Mouse (Mus musculus) midbrain, embryonic 10.5 days (tissue): ENCODE data around the gene Rufy4. TPM values are rescaled to one million over a fixed set of nuclear protein-coding genes. Genes with fewer than 3 reads are reported as not detected.
"Not testable (repeated sequence)": the region's sequence is repeated elsewhere in the genome, so short reads cannot be mapped to it uniquely, and the experiment has no call there.

Source experiments
- DNase-seq: peaks from one replicate; pipeline ENCODE4 v3.0.0-alpha.2; 2017; ENCODE audit warnings: low spot score
- H3K27ac ChIP-seq: fragments of 300-500 bp; sonication (generic); replicated peaks from 2 replicates; pipeline ENCODE4 v1.5.1; 2016; ENCODE audit warnings: mild to moderate bottlenecking
- H3K27me3 ChIP-seq: fragments of 300-500 bp; sonication (generic); 2 replicates; pipeline ENCODE4 v1.6.1; 2016; ENCODE audit warnings: low read depth, mild to moderate bottlenecking; ENCODE audit not compliant: poor library complexity, severe bottlenecking
- H3K36me3 ChIP-seq: fragments of 300-500 bp; sonication (generic); 2 replicates; pipeline ENCODE4 v1.6.1; 2016; ENCODE audit warnings: mild to moderate bottlenecking, moderate library complexity
- H3K4me1 ChIP-seq: fragments of 300-500 bp; sonication (generic); 2 replicates; pipeline ENCODE4 v1.6.1; 2016
- H3K4me3 ChIP-seq: fragments of 300-500 bp; sonication (generic); 2 replicates; pipeline ENCODE4 v1.5.1; 2016; ENCODE audit warnings: mild to moderate bottlenecking, moderate library complexity
- H3K9me3 ChIP-seq: fragments of 300-500 bp; sonication (generic); replicated peaks from 2 replicates; pipeline ENCODE4 v1.6.1; 2016; ENCODE audit warnings: mild to moderate bottlenecking
- WGBS: fragments of 180-500 bp; shearing (Covaris S2); methylation state at CpG from one replicate; pipeline ENCODE4 v1.1.7; 2016; 5-methylcytosine and 5-hydroxymethylcytosine counted together
- polyA plus RNA-seq: library from polyadenylated mRNA; unstranded; fragments of >200 nt; fragmentation: Nextera tagmentation; extraction: Ambion mirVana; gene quantifications from 2 replicates; pipeline ENCODE4 v1.2.1, GENCODE M21; 2016

Gene Rufy4
- polyA plus RNA-seq, 1 experiment from 2014 or later = 0.51 TPM

- H3K4me3 ChIP-seq = no peak overlapping the region
- no peak for DNase-seq
These were observed 8.6 kb downstream of the Rufy4 start for GRCm38 (mm10) chr1:74133954-74134353.

GRCm38 (mm10) chr1:74135326-74135950 lies 10.1 kb downstream of the Rufy4 start:
- Histone ChIP-seq H3K4me3 (no peak overlapping the region), H3K9me3 (no peaks in the 10 kb centered on the region), H3K36me3 (no peaks in the 10 kb centered on the region), H3K4me1 (no peaks in the 10 kb centered on the region), H3K27me3 (no peaks in the 10 kb centered on the region), H3K27ac (no peak overlapping the region)
- DNase-seq = no peak
- 88% methylated on average over 6 of the region's 6 CpGs for WGBS

More at GRCm38 (mm10) chr1:74133954-74134353, 8.6 kb downstream of the Rufy4 start:
- WGBS = 83% methylated on average over 6 of the region's 6 CpGs
- no peaks in the 10 kb centered on the region for H3K9me3 ChIP-seq
- no peaks in the 10 kb centered on the region for H3K36me3 ChIP-seq
- no peak overlapping the region for H3K27ac ChIP-seq
- H3K27me3 ChIP-seq = no peaks in the 10 kb centered on the region
- peaks cover 3% of the 10 kb centered on the region; the same call in 1 of the 2 replicates for H3K4me1 ChIP-seq

DNA sequence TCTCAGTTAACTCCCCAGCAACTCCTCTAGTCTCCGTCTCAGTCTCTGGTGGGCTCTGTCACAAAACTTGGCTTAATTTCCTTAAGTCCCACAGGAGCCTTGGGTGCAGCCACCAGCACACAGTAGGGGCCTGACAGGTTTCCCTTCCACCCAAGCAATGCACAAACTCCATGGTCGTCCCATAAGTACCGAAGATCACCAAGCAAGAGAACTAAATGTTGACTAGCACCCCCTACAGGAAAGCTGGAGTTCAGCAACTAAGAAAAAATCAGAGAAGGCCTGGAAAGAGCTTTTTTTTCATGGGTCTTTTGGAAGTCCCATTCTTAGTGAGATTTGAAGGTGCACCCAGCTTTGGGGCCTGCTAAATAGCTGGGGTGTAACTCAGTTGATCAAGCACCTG lies 14.1 kb downstream of the Rufy4 start:
- Histone ChIP-seq H3K36me3 (no peaks in the 10 kb centered on the region), H3K9me3 (no peaks in the 10 kb centered on the region), H3K27ac (no peak overlapping the region), H3K4me1 (no peaks in the 10 kb centered on the region), H3K27me3 (no peaks in the 10 kb centered on the region), H3K4me3 (no peak overlapping the region)
- WGBS = 66% methylated on average over 3 of the region's 3 CpGs
- DNase-seq = no peak

- WGBS = 83% methylated on average over 8 of the region's 8 CpGs
- H3K36me3 ChIP-seq = no peaks in the 10 kb centered on the region
- H3K27me3 ChIP-seq = no peaks in the 10 kb centered on the region
- H3K9me3 ChIP-seq = no peaks in the 10 kb centered on the region
- DNase-seq = no peak
- no peak overlapping the region for H3K4me3 ChIP-seq
- no peaks in the 10 kb centered on the region for H3K4me1 ChIP-seq
- no peak overlapping the region for H3K27ac ChIP-seq
These were observed 16.4 kb downstream of the Rufy4 start for GRCm38 (mm10) chr1:74141781-74142180.

GRCm38 (mm10) chr1:74149106-74149885 lies 24.0 kb downstream of the Rufy4 start:
- WGBS = 94% methylated on average over 6 of the region's 6 CpGs
- Histone ChIP-seq H3K36me3 (no peaks in the 10 kb centered on the region), H3K9me3 (no peaks in the 10 kb centered on the region), H3K27ac (no peak overlapping the region), H3K4me1 (no peaks in the 10 kb centered on the region), H3K4me3 (no peak overlapping the region), H3K27me3 (no peaks in the 10 kb centered on the region)
- no peak for DNase-seq

DNA sequence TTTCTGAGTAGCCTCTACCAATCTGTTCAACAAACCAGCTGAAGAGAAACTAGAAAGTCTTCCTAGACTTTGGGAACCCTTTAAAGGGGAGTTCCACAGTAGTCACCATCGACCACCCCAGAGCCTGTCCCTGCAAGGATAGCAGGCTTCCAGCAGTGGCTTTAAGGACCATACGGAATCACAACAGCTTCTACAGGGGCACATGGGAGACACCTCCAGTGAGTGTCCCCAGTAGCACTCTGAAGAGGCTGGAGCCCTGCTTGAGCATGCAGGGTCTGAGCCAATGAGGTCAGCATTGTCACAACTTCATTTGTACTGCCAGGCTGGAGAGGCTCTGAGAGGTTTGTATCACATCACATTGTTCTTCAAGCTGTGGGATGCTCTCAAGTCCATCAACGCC lies 24.8 kb downstream of the Rufy4 start:
- Histone ChIP-seq H3K27ac (no peak overlapping the region), H3K4me1 (no peaks in the 10 kb centered on the region), H3K9me3 (no peaks in the 10 kb centered on the region), H3K27me3 (no peaks in the 10 kb centered on the region), H3K36me3 (no peaks in the 10 kb centered on the region), H3K4me3 (no peak overlapping the region)
- WGBS = 77% methylated on average over 3 of the region's 3 CpGs
- no peak for DNase-seq

DNA sequence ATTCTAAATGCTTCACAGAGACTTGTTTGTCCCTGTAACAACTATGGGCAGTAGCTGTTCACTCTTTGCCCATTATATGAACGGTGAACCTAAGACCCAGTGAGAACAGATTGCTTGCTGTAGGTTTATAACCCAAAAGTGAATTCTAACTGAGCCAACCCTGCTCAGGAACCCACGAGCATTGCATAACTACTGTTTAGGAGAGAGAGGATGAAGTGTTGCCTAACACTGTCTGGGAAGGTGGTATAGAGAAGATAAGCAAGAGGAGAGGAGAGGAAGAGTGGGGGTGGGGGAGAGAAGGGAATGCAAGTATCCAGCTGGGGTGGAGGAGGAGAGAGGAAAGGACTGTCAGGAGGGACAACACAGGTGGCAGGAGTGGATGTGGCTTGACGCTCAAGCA lies 25.8 kb downstream of the Rufy4 start:
- no peaks in the 10 kb centered on the region for H3K36me3 ChIP-seq
- no peaks in the 10 kb centered on the region for H3K4me1 ChIP-seq
- no peaks in the 10 kb centered on the region for H3K9me3 ChIP-seq
- 90% methylated on average over 3 of the region's 3 CpGs for WGBS
- no peak for DNase-seq
- H3K27me3 ChIP-seq = no peaks in the 10 kb centered on the region
- no peak overlapping the region for H3K27ac ChIP-seq
- no peak overlapping the region for H3K4me3 ChIP-seq

GRCm38 (mm10) chr1:74153461-74154184 lies 28.3 kb downstream of the Rufy4 start, which contains the start of gene Cxcr2:
Gene Cxcr2 (plus strand): TSS chr1:74153989.
- no peak for DNase-seq
- H3K36me3 ChIP-seq = no peaks in the 10 kb centered on the region
- H3K4me3 ChIP-seq = no peak within 1 kb of the TSS
- H3K27ac ChIP-seq = no peak within 1 kb of the TSS
- WGBS = 74% methylated on average over 8 of the region's 8 CpGs
- H3K9me3 ChIP-seq = no peaks in the 10 kb centered on the region
- peaks cover 4% of the 10 kb centered on the region; the same call in 1 of the 2 replicates for H3K4me1 ChIP-seq
- no peaks in the 10 kb centered on the region for H3K27me3 ChIP-seq

DNA sequence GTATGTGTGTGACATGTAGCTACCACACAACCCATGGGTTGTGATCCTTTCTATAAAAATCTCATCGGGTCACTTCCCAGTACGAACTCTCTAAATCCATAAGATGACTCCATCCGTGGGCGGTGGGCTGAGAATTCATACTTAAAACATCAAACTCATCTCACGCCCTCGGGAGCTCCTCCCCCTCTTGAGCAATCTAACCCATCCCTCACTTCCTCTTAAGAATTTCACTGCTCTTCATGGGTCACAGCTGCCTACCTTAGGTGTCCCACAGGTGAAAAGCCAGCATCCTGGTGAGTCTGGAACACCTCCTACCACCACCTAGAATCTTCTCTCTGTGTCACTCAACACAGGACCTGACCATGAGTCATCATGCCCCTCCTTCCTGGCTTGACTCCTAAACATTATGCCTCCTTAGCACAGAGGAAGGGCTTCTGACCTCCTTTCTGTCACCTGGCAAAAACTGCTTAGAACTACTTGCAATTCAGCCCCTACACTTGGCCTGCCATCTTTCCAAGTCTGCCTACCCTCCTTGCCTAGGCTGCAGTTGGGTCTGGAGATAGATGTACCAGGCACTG lies 30.2 kb downstream of the Rufy4 start:
- Histone ChIP-seq H3K27ac (no peak overlapping the region), H3K4me1 (peaks cover 4% of the 10 kb centered on the region; the same call in 1 of the 2 replicates)

GRCm38 (mm10) chr1:74156381-74156910 lies 31.1 kb downstream of the Rufy4 start:
- no peak overlapping the region for H3K4me3 ChIP-seq
- peaks cover 4% of the 10 kb centered on the region; the same call in 1 of the 2 replicates for H3K4me1 ChIP-seq
- H3K36me3 ChIP-seq = no peaks in the 10 kb centered on the region
- H3K9me3 ChIP-seq = no peaks in the 10 kb centered on the region
- H3K27ac ChIP-seq = no peak overlapping the region
- DNase-seq = no peak
- H3K27me3 ChIP-seq = no peaks in the 10 kb centered on the region
- 91% methylated on average over 14 of the region's 14 CpGs for WGBS

More for the DNA sequence above, 30.2 kb downstream of the Rufy4 start:
- Histone ChIP-seq H3K36me3 (no peaks in the 10 kb centered on the region), H3K4me3 (no peak overlapping the region), H3K9me3 (no peaks in the 10 kb centered on the region), H3K27me3 (no peaks in the 10 kb centered on the region)
- WGBS = 89% methylated on average over 6 of the region's 6 CpGs
- no peak for DNase-seq

GRCm38 (mm10) chr1:74159613-74160012 lies 34.3 kb downstream of the Rufy4 start:
- not testable (repeated sequence) for H3K36me3 ChIP-seq, H3K27ac ChIP-seq, H3K27me3 ChIP-seq, DNase-seq, H3K9me3 ChIP-seq, H3K4me3 ChIP-seq, H3K4me1 ChIP-seq
- WGBS = 83% methylated on average over 5 of the region's 5 CpGs

GRCm38 (mm10) chr1:74160036-74160435 lies 34.7 kb downstream of the Rufy4 start:
- Histone ChIP-seq H3K4me1 (peaks cover 4% of the 10 kb centered on the region; the same call in 1 of the 2 replicates), H3K27ac (no peak overlapping the region), H3K9me3 (no peaks in the 10 kb centered on the region), H3K4me3 (no peak overlapping the region), H3K36me3 (no peaks in the 10 kb centered on the region), H3K27me3 (no peaks in the 10 kb centered on the region)
- WGBS = 81% methylated on average over 2 of the region's 2 CpGs
- DNase-seq = no peak
